Mouse (Mus musculus) forebrain, embryonic 16.5 days (tissue): ENCODE data around the gene Tlk2. TPM values are rescaled to one million over a fixed set of nuclear protein-coding genes. Genes with fewer than 3 reads are reported as not detected.
A peak's percentile ranks its signal among the peaks of the same experiment; 100 is the strongest.

Experiments
- ATAC-seq: fragments of 200-750 bp; cut with Nextera tagmentation; 2 replicates; pipeline ENCODE4 v1.8.0; 2017; ENCODE audit warnings: mild to moderate bottlenecking, moderate library complexity
- H3K27ac ChIP-seq: fragments of 300-500 bp; sonication (generic); 2 replicates; pipeline ENCODE4 v1.5.1; 2014; ENCODE audit warnings: low read length, control low read depth
- H3K27me3 ChIP-seq: fragments of 300-500 bp; sonication (generic); replicated peaks from 2 replicates; pipeline ENCODE4 v1.6.1; 2014; ENCODE audit warnings: low read length; ENCODE audit not compliant: control insufficient read depth, insufficient read depth
- H3K36me3 ChIP-seq: fragments of 300-500 bp; sonication (generic); 2 replicates; pipeline ENCODE4 v1.6.1; 2014; ENCODE audit not compliant: control insufficient read depth, insufficient read depth
- H3K4me1 ChIP-seq: fragments of 300-500 bp; sonication (generic); replicated peaks from 2 replicates; pipeline ENCODE4 v1.6.1; 2014; ENCODE audit warnings: low read length; ENCODE audit not compliant: control insufficient read depth, insufficient read depth
- H3K4me2 ChIP-seq: fragments of 300-500 bp; sonication (generic); 2 replicates; pipeline ENCODE4 v1.6.1; 2014; ENCODE audit warnings: mild to moderate bottlenecking, low read length, control low read depth
- H3K4me3 ChIP-seq: fragments of 300-500 bp; sonication (generic); replicated peaks from 2 replicates; pipeline ENCODE4 v1.5.1; 2014; ENCODE audit warnings: mild to moderate bottlenecking, low read length, control low read depth
- H3K9ac ChIP-seq: fragments of 300-500 bp; sonication (generic); replicated peaks from 2 replicates; pipeline ENCODE4 v1.6.1; 2014; ENCODE audit warnings: low read depth, low read length, control low read depth
- H3K9me3 ChIP-seq: fragments of 300-500 bp; sonication (generic); 2 replicates; pipeline ENCODE4 v1.6.1; 2016; ENCODE audit warnings: low read length; ENCODE audit not compliant: control insufficient read depth
- WGBS: fragments of 180-500 bp; shearing (Covaris S2); extraction: QIAGEN DNeasy Blood & Tissue Kit; methylation state at CpG from one replicate; pipeline ENCODE4 v1.1.7; 2014; 5-methylcytosine and 5-hydroxymethylcytosine counted together
- polyA plus RNA-seq: library from polyadenylated mRNA; unstranded; fragments of >200 nt; fragmentation: Nextera tagmentation; extraction: Ambion mirVana; gene quantifications from 2 replicates; pipeline ENCODE4 v1.2.1, GENCODE M21; 2015

Tlk2 gene
- polyA plus RNA-seq, 1 experiment from 2014 or later = 17.7 TPM

- Histone ChIP-seq H3K4me3 (peak within 1 kb of the TSS; percentile 62), H3K4me1 (peaks cover 26% of the 10 kb centered on the region), H3K9me3 (no peaks in the 10 kb centered on the region), H3K4me2 (peak within 1 kb of the TSS; percentile 100), H3K27me3 (no peaks in the 10 kb centered on the region), H3K36me3 (no peaks in the 10 kb centered on the region), H3K27ac (no peak within 1 kb of the TSS; the same call in 1 of the 2 replicates), H3K9ac (peak within 1 kb of the TSS; percentile 63)
- WGBS = under 1% methylated on average over 71 of the region's 75 CpGs
- peak; percentile 73 for ATAC-seq
These were observed 113.8 kb downstream of the Tlk2 start, which contains the start of gene Mrc2 for GRCm38 (mm10) chr11:105292124-105293071. Gene Mrc2, plus strand, starts transcription at chr11:105292643.

- H3K27me3 ChIP-seq = no peaks in the 10 kb centered on the region
- H3K9me3 ChIP-seq = no peaks in the 10 kb centered on the region
- H3K4me1 ChIP-seq = peaks cover 26% of the 10 kb centered on the region
- no peaks in the 10 kb centered on the region for H3K36me3 ChIP-seq
- ATAC-seq = peak; percentile 19; the same call in 1 of the 2 replicates
- no peak overlapping the region for H3K27ac ChIP-seq
- peak overlapping the region; percentile 62 for H3K4me3 ChIP-seq
- peak overlapping the region; percentile 63 for H3K9ac ChIP-seq
- 0% methylated on average over 25 of the region's 26 CpGs for WGBS
- peak overlapping the region; percentile 100 for H3K4me2 ChIP-seq
These were observed 114.5 kb downstream of the Tlk2 start for GRCm38 (mm10) chr11:105293101-105293581.

GRCm38 (mm10) chr11:105293901-105294494 lies 115.4 kb downstream of the Tlk2 start:
- WGBS = 6% methylated on average over 9 of the region's 9 CpGs
- H3K9ac ChIP-seq = no peak overlapping the region; the same call in 1 of the 2 replicates

GRCm38 (mm10) chr11:105296084-105296483 lies 117.5 kb downstream of the Tlk2 start:
- Histone ChIP-seq H3K4me2 (no peak overlapping the region), H3K9me3 (no peaks in the 10 kb centered on the region), H3K4me3 (no peak overlapping the region), H3K4me1 (peaks cover 26% of the 10 kb centered on the region), H3K27ac (no peak overlapping the region), H3K36me3 (no peaks in the 10 kb centered on the region), H3K9ac (no peak overlapping the region), H3K27me3 (no peaks in the 10 kb centered on the region)
- no peak for ATAC-seq
- 93% methylated on average over 10 of the region's 10 CpGs for WGBS

More at GRCm38 (mm10) chr11:105293901-105294494, 115.4 kb downstream of the Tlk2 start:
- Histone ChIP-seq H3K4me1 (peaks cover 26% of the 10 kb centered on the region), H3K9me3 (no peaks in the 10 kb centered on the region), H3K4me2 (peak overlapping the region; percentile 100), H3K4me3 (peak overlapping the region; percentile 62), H3K36me3 (no peaks in the 10 kb centered on the region), H3K27me3 (no peaks in the 10 kb centered on the region), H3K27ac (no peak overlapping the region)
- ATAC-seq = peak; percentile 15; the same call in 1 of the 2 replicates

- H3K27me3 ChIP-seq = no peaks in the 10 kb centered on the region
- H3K36me3 ChIP-seq = no peaks in the 10 kb centered on the region
- no peak for ATAC-seq
- no peak overlapping the region for H3K4me3 ChIP-seq
- H3K9ac ChIP-seq = no peak overlapping the region
- 89% methylated on average over 7 of the region's 7 CpGs for WGBS
- H3K27ac ChIP-seq = no peak overlapping the region
- no peak overlapping the region for H3K4me2 ChIP-seq
- no peaks in the 10 kb centered on the region for H3K9me3 ChIP-seq
- peaks cover 18% of the 10 kb centered on the region for H3K4me1 ChIP-seq
These were observed 131.6 kb downstream of the Tlk2 start for GRCm38 (mm10) chr11:105310197-105310596.

GRCm38 (mm10) chr11:105311291-105311975 lies 132.8 kb downstream of the Tlk2 start:
- peaks cover 18% of the 10 kb centered on the region for H3K4me1 ChIP-seq
- no peak overlapping the region for H3K4me2 ChIP-seq
- H3K36me3 ChIP-seq = no peaks in the 10 kb centered on the region
- H3K9me3 ChIP-seq = no peaks in the 10 kb centered on the region
- no peak for ATAC-seq
- no peaks in the 10 kb centered on the region for H3K27me3 ChIP-seq
- H3K4me3 ChIP-seq = no peak overlapping the region
- H3K27ac ChIP-seq = no peak overlapping the region
- H3K9ac ChIP-seq = no peak overlapping the region
- WGBS = 89% methylated on average over 24 of the region's 24 CpGs

- no peak for ATAC-seq
- no peaks in the 10 kb centered on the region for H3K27me3 ChIP-seq
- 61% methylated on average over 12 of the region's 12 CpGs for WGBS
- no peaks in the 10 kb centered on the region for H3K9me3 ChIP-seq
- H3K4me3 ChIP-seq = no peak overlapping the region
- no peak overlapping the region for H3K9ac ChIP-seq
- peaks cover 18% of the 10 kb centered on the region for H3K4me1 ChIP-seq
- H3K36me3 ChIP-seq = no peaks in the 10 kb centered on the region
- H3K4me2 ChIP-seq = no peak overlapping the region
- H3K27ac ChIP-seq = no peak overlapping the region
These were observed 133.8 kb downstream of the Tlk2 start for GRCm38 (mm10) chr11:105312311-105312942.

- Histone ChIP-seq H3K4me2 (no peak overlapping the region), H3K27me3 (no peaks in the 10 kb centered on the region), H3K27ac (no peak overlapping the region), H3K4me3 (no peak overlapping the region), H3K9ac (no peak overlapping the region), H3K36me3 (no peaks in the 10 kb centered on the region), H3K4me1 (peaks cover 18% of the 10 kb centered on the region), H3K9me3 (no peaks in the 10 kb centered on the region)
- WGBS = 68% methylated on average over 10 of the region's 10 CpGs
- no peak; the same call in 1 of the 2 replicates for ATAC-seq
These were observed 134.5 kb downstream of the Tlk2 start for GRCm38 (mm10) chr11:105312972-105313632.
